Mouse (Mus musculus) spleen, adult 18-20 months (tissue): ENCODE results near the gene Slc47a1.
"Not testable (repeated sequence)": the region's sequence is repeated elsewhere in the genome, so short reads cannot be mapped to it uniquely, and the experiment has no call there.

Source experiments
- DNase-seq, 2 experiments: peaks; one replicate each; pipeline ENCODE4 v3.0.0; 2022; ENCODE audit warnings: mixed read lengths in 2 of 2

Gene Slc47a1

GRCm38 (mm10) chr11:61316864-61317263 is 61.3 kb downstream of the Slc47a1 start:
- DNase-seq: no peak

GRCm38 (mm10) chr11:61310321-61310720 is 67.8 kb downstream of the Slc47a1 start:
- no peak for DNase-seq

- no peak for DNase-seq
These were observed 68.3 kb downstream of the Slc47a1 start for GRCm38 (mm10) chr11:61309831-61310230.

GRCm38 (mm10) chr11:61307795-61308194 is 70.3 kb downstream of the Slc47a1 start:
- DNase-seq: no peak

- DNase-seq: peak in 1 of 2 experiments; percentile 51
These were observed 72.8 kb downstream of the Slc47a1 start for GRCm38 (mm10) chr11:61305377-61305776.

GRCm38 (mm10) chr11:61304535-61304934 is 73.6 kb downstream of the Slc47a1 start:
- not testable (repeated sequence) for DNase-seq

GRCm38 (mm10) chr11:61300716-61301392 is 77.3 kb downstream of the Slc47a1 start:
- no peak for DNase-seq

- no peak for DNase-seq
These were observed 77.9 kb downstream of the Slc47a1 start for GRCm38 (mm10) chr11:61300205-61300604.

- no peak for DNase-seq
These were observed 80.2 kb downstream of the Slc47a1 start for GRCm38 (mm10) chr11:61297901-61298300.

- DNase-seq: no peak
These were observed 80.8 kb downstream of the Slc47a1 start for GRCm38 (mm10) chr11:61297326-61297725.

- DNase-seq: no peak
These were observed 81.6 kb downstream of the Slc47a1 start for GRCm38 (mm10) chr11:61296556-61296955.

- no peak for DNase-seq
These were observed 82.6 kb downstream of the Slc47a1 start for GRCm38 (mm10) chr11:61295556-61295955.

- no peak for DNase-seq
These were observed 83.7 kb downstream of the Slc47a1 start for GRCm38 (mm10) chr11:61294431-61294830.
